Mouse (Mus musculus) layer of hippocampus, adult 9-11 months (tissue): ENCODE measurements around the gene Pa2g4.
"Not testable (repeated sequence)": the region's sequence is repeated elsewhere in the genome, so short reads cannot be mapped to it uniquely, and the experiment has no call there.

Experiments
- DNase-seq: peaks from one replicate; pipeline ENCODE4 v3.0.0; 2022

The Pa2g4 gene

GRCm38 (mm10) chr10:128578330-128578729 lies 12.5 kb upstream of the Pa2g4 start:
- DNase-seq, result no peak

- no peak for DNase-seq
Observed at GRCm38 (mm10) chr10:128575063-128575462, 9.3 kb upstream of the Pa2g4 start.

GRCm38 (mm10) chr10:128565206-128565787 lies 490 bp downstream of the Pa2g4 start:
- DNase-seq, result no peak

GRCm38 (mm10) chr10:128563544-128563943 lies 2.2 kb downstream of the Pa2g4 start:
- no peak for DNase-seq

GRCm38 (mm10) chr10:128556963-128557362 lies 8.8 kb downstream of the Pa2g4 start:
- DNase-seq, result no peak

- no peak for DNase-seq
Observed at GRCm38 (mm10) chr10:128556286-128556685, 9.5 kb downstream of the Pa2g4 start.

- DNase-seq, result not testable (repeated sequence)
Observed at GRCm38 (mm10) chr10:128555567-128555966, 10.2 kb downstream of the Pa2g4 start.

GRCm38 (mm10) chr10:128550144-128550823 lies 15.5 kb downstream of the Pa2g4 start:
- not testable (repeated sequence) for DNase-seq

GRCm38 (mm10) chr10:128549682-128550057 lies 16.1 kb downstream of the Pa2g4 start:
- not testable (repeated sequence) for DNase-seq

GRCm38 (mm10) chr10:128548947-128549681 lies 16.7 kb downstream of the Pa2g4 start, which contains the start of gene Rpl41:
TSS of gene Rpl41 (minus strand) at chr10:128549305.
- peak; percentile 97 for DNase-seq

GRCm38 (mm10) chr10:128548051-128548791 lies 17.6 kb downstream of the Pa2g4 start:
- not testable (repeated sequence) for DNase-seq

GRCm38 (mm10) chr10:128547361-128548032 lies 18.3 kb downstream of the Pa2g4 start, which contains the start of gene Zc3h10:
TSS of gene Zc3h10 (minus strand) at chr10:128547774.
- DNase-seq, result peak; percentile 98

- DNase-seq, result no peak
Observed at GRCm38 (mm10) chr10:128546787-128547186, 19.0 kb downstream of the Pa2g4 start.

- no peak for DNase-seq
Observed at GRCm38 (mm10) chr10:128546361-128546760, 19.4 kb downstream of the Pa2g4 start.

- DNase-seq, result no peak
Observed at GRCm38 (mm10) chr10:128545570-128545898, 20.3 kb downstream of the Pa2g4 start.

GRCm38 (mm10) chr10:128544674-128545569 lies 20.9 kb downstream of the Pa2g4 start:
- no peak for DNase-seq

- DNase-seq, result no peak
Observed at GRCm38 (mm10) chr10:128544151-128544657, 21.6 kb downstream of the Pa2g4 start.

- DNase-seq, result no peak
Observed at GRCm38 (mm10) chr10:128543100-128543499, 22.7 kb downstream of the Pa2g4 start.

- DNase-seq, result no peak
Observed at GRCm38 (mm10) chr10:128538340-128538870, 27.4 kb downstream of the Pa2g4 start.

- DNase-seq, result peak; percentile 90
Observed at GRCm38 (mm10) chr10:128536266-128536940, 29.4 kb downstream of the Pa2g4 start.
